Mouse (Mus musculus) forebrain, embryonic 14.5 days (tissue): ENCODE measurements around the gene Arhgap33. TPM values are rescaled to one million over a fixed set of nuclear protein-coding genes. Genes with fewer than 3 reads are reported as not detected.

Experiments
- microRNA-seq: library from miRNA; unstranded; fragments of <30 nt; microRNA quantifications from one replicate; pipeline ENCODE4, GENCODE M21; 2016
- polyA plus RNA-seq: library from polyadenylated mRNA; unstranded; fragments of >200 nt; fragmentation: Nextera tagmentation; extraction: Ambion mirVana; gene quantifications from 2 replicates; pipeline ENCODE4 v1.2.1, GENCODE M21; 2014

The Arhgap33 gene
- polyA plus RNA-seq, 1 experiment from 2014 or later = 63.5 TPM

Small RNA genes within 50 kb of the gene (microRNA-seq; reads per million reads assigned to microRNA genes)
- gene Gm38670 = 0.79 reads per million

Other genes starting within 250 kb of the Arhgap33 start
- 142 and 174 TPM in 2 replicates for gene Clip3, start 243.3 kb downstream of the Arhgap33 start, polyA plus RNA-seq
- gene Alkbh6, start 226.3 kb downstream of the Arhgap33 start, polyA plus RNA-seq = 102 and 118 TPM in 2 replicates
- 3.6 and 3.7 TPM in 2 replicates for gene Syne4, start 220.3 kb downstream of the Arhgap33 start, polyA plus RNA-seq
- gene E130208F15Rik, start 213.3 kb downstream of the Arhgap33 start, polyA plus RNA-seq = not detected in 2 replicates
- 18.7 and 23.8 TPM in 2 replicates for gene Sdhaf1, start 211.2 kb downstream of the Arhgap33 start, polyA plus RNA-seq
- gene Lrfn3, start 172.3 kb downstream of the Arhgap33 start, polyA plus RNA-seq = 8.8 and 10.3 TPM in 2 replicates
- 31.1 and 31.3 TPM in 2 replicates for gene Tyrobp, start 121.3 kb downstream of the Arhgap33 start, polyA plus RNA-seq
- 0.61 TPM in 1 of 2 replicates, not detected in the other for gene Hcst, start 115.2 kb downstream of the Arhgap33 start, polyA plus RNA-seq
- gene Nfkbid, start 113.3 kb downstream of the Arhgap33 start, polyA plus RNA-seq = 1.2 and 1.4 TPM in 2 replicates
- 467 and 579 TPM in 2 replicates for gene Aplp1, start 89.5 kb downstream of the Arhgap33 start, polyA plus RNA-seq
- gene Kirrel2, start 77.4 kb downstream of the Arhgap33 start, polyA plus RNA-seq = 0.65 and 0.79 TPM in 2 replicates
- gene Nphs1, start 76.7 kb downstream of the Arhgap33 start, polyA plus RNA-seq = 0.10 TPM in 1 of 2 replicates, not detected in the other
- not detected in 2 replicates for gene Prodh2, start 41.4 kb downstream of the Arhgap33 start, polyA plus RNA-seq
- 8.6 and 10.1 TPM in 2 replicates for gene Hspb6, start 17.1 kb upstream of the Arhgap33 start, polyA plus RNA-seq
- gene Proser3, start 17.2 kb upstream of the Arhgap33 start, polyA plus RNA-seq = 6.2 and 7.1 TPM in 2 replicates
- gene Lin37, start 24.8 kb upstream of the Arhgap33 start, polyA plus RNA-seq = 47.6 and 59.0 TPM in 2 replicates
- gene U2af1l4, start 28.2 kb upstream of the Arhgap33 start, polyA plus RNA-seq = 132 and 135 TPM in 2 replicates
- 7.0 and 10.7 TPM in 2 replicates for gene Gm49396, start 28.3 kb upstream of the Arhgap33 start, polyA plus RNA-seq
- gene Psenen, start 28.6 kb upstream of the Arhgap33 start, polyA plus RNA-seq = 121 and 143 TPM in 2 replicates
- gene Igflr1, start 30.4 kb upstream of the Arhgap33 start, polyA plus RNA-seq = 1.7 and 6.4 TPM in 2 replicates
- gene Kmt2b, start 53.7 kb upstream of the Arhgap33 start, polyA plus RNA-seq = 8.7 and 9.6 TPM in 2 replicates
- 0.12 and 0.34 TPM in 2 replicates for gene Zbtb32, start 63.8 kb upstream of the Arhgap33 start, polyA plus RNA-seq
- gene Upk1a, start 77.8 kb upstream of the Arhgap33 start, polyA plus RNA-seq = 0.20 and 0.25 TPM in 2 replicates
- 909 and 1,141 TPM in 2 replicates for gene Cox6b1, start 91.1 kb upstream of the Arhgap33 start, polyA plus RNA-seq
- not detected in 2 replicates for gene Etv2, start 100.8 kb upstream of the Arhgap33 start, polyA plus RNA-seq
- 120 and 133 TPM in 2 replicates for gene Rbm42, start 115.3 kb upstream of the Arhgap33 start, polyA plus RNA-seq
- gene Haus5, start 129.9 kb upstream of the Arhgap33 start, polyA plus RNA-seq = 32.9 and 35.8 TPM in 2 replicates
- gene Pmis2, start 136.5 kb upstream of the Arhgap33 start, polyA plus RNA-seq = not detected in 2 replicates
- gene 2200002J24Rik, start 163.9 kb upstream of the Arhgap33 start, polyA plus RNA-seq = not detected in 2 replicates
- 0.84 and 1.2 TPM in 2 replicates for gene Atp4a, start 177.1 kb upstream of the Arhgap33 start, polyA plus RNA-seq
- 228 and 286 TPM in 2 replicates for gene Tmem147, start 194.5 kb upstream of the Arhgap33 start, polyA plus RNA-seq
- 0.57 and 0.59 TPM in 2 replicates for gene Gapdhs, start 208.6 kb upstream of the Arhgap33 start, polyA plus RNA-seq
- gene Sbsn, start 216.4 kb upstream of the Arhgap33 start, polyA plus RNA-seq = 1.3 and 2.0 TPM in 2 replicates
- 0.74 and 0.88 TPM in 2 replicates for gene Dmkn, start 228.7 kb upstream of the Arhgap33 start, polyA plus RNA-seq